25 mouse cellular contexts compared by ENCODE assay signal in the genomic region with DNA sequence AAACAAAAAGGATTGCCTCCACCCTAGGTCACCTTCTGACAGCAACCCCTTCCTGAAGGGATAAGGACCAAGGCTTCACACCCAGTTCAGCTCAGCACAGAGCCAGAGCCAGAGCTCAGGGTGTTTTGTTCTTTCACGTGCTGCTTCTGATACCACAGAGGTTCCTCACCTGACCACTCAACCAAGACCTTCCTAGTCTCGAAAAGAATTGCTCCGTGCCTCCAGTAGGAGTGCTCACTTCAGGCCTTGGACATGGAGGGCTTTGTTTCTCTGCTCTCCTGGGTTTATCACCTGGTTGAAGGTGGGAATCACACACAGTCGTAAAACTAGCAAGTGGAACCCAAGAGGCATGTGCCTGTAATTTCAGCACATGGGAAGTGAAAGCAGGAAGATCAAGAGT. TPM values are rescaled to one million over a fixed set of nuclear protein-coding genes. Genes with fewer than 3 reads are reported as not detected.
DNase-seq lines count a peak whose midpoint lies in the region; ATAC-seq lines count a peak whose summit lies in the region.
"Had no signal": no experiment of that assay in that cellular context is flagged by ENCODE, and none has a peak within 500 bp of the region (broad histone marks: within the 10 kb centered on the region; RNA-seq: fewer than 3 reads in every experiment).

No protein-coding gene starts in this region.

- H3K4me3 ChIP-seq in heart, embryonic 10.5 days = no peak overlapping the region
- H3K4me3 ChIP-seq: embryonic facial prominence, embryonic 10.5 days; embryonic facial prominence, embryonic 15.5 days; forebrain, embryonic 12.5 days; heart, embryonic 12.5 days; limb, embryonic 13.5 days; liver, embryonic 12.5 days; myocyte; neural tube, embryonic 13.5 days had no signal

- no peaks in the 10 kb centered on the region for H3K27me3 ChIP-seq in heart, embryonic 10.5 days (ENCODE audit: insufficient read depth, poor library complexity, severe bottlenecking)
- H3K27me3 ChIP-seq: embryonic facial prominence, embryonic 15.5 days; forebrain, embryonic 12.5 days; heart, embryonic 12.5 days; limb, embryonic 13.5 days; liver, embryonic 12.5 days; neural tube, embryonic 13.5 days had no signal

- no peaks in the 10 kb centered on the region for H3K9me3 ChIP-seq in heart, embryonic 10.5 days
- H3K9me3 ChIP-seq: embryonic facial prominence, embryonic 10.5 days; embryonic facial prominence, embryonic 15.5 days; forebrain, embryonic 12.5 days; heart, embryonic 12.5 days; limb, embryonic 13.5 days; liver, embryonic 12.5 days; neural tube, embryonic 13.5 days had no signal

- H3K36me3 ChIP-seq in heart, embryonic 10.5 days = no peaks in the 10 kb centered on the region
- H3K36me3 ChIP-seq: embryonic facial prominence, embryonic 10.5 days; embryonic facial prominence, embryonic 15.5 days; forebrain, embryonic 12.5 days; heart, embryonic 12.5 days; limb, embryonic 13.5 days; liver, embryonic 12.5 days; neural tube, embryonic 13.5 days had no signal

- 0 out of 2 replicates have a peak, but pooled peaks cover 4% of the 10 kb centered on the region for H3K4me1 ChIP-seq in heart, embryonic 10.5 days
- H3K4me1 ChIP-seq: embryonic facial prominence, embryonic 10.5 days; embryonic facial prominence, embryonic 15.5 days; forebrain, embryonic 12.5 days; limb, embryonic 13.5 days; liver, embryonic 12.5 days; neural tube, embryonic 13.5 days had no signal

- DNase-seq in A20 (ENCODE audit: low read depth, low spot score) = peak; percentile 30
- peak; percentile 41 to 42 for DNase-seq in B cell, adult 2 months
- peak; percentile 21 for DNase-seq in ZHBTc4 (ENCODE audit: low read depth, low spot score)
- no peak for DNase-seq in gastrocnemius, postnatal 4 days (ENCODE audit: low spot score in 2 of 2)
- no peak for DNase-seq in heart, embryonic 10.5 days (ENCODE audit: low spot score)
- DNase-seq: adrenal gland, adult 8-10 months; cerebellum, adult 8-10 months; cerebellum, postnatal 25 days; forebrain, postnatal 0 days; kidney, postnatal 4 days; lung, adult 18-20 months; thymus, postnatal 4 days had no signal

- ATAC-seq in neutrophil, adult 5-6 weeks (ENCODE audit: extremely low read depth, insufficient number of reproducible peaks, low FRiP score, poor library complexity, severe bottlenecking) = peak; percentile 45; the same call in 1 of the 2 replicates
- ATAC-seq: forebrain, postnatal 0 days; intestine, postnatal 0 days; liver, embryonic 12.5 days; lung, postnatal 0 days had no signal

- WGBS in heart, embryonic 10.5 days = 77% methylated on average over 4 of the region's 4 CpGs

- H3K27ac ChIP-seq in heart, embryonic 10.5 days = no peak overlapping the region
- H3K27ac ChIP-seq: embryonic facial prominence, embryonic 10.5 days; embryonic facial prominence, embryonic 15.5 days; forebrain, embryonic 12.5 days; hindbrain, embryonic 14.5 days; limb, embryonic 13.5 days; liver, embryonic 12.5 days; macrophage; neural tube, embryonic 13.5 days had no signal

RNA-seq across cellular contexts. Expression of a gene that starts 46.4 kb away (rescaled TPM):
- 95.8 and 119 TPM in 2 replicates for total RNA-seq in neutrophil, adult 5-6 weeks (2017)
- 10 to 100 TPM; 47.2 to 56.2 TPM for total RNA-seq in gastrocnemius, postnatal 4 days (2021)
- 42.8 and 44.9 TPM in 2 replicates for polyA plus RNA-seq in heart, embryonic 10.5 days (2016; fragmentation: Nextera tagmentation; extraction: Ambion mirVana)

Comparison
In these comparisons a context has a peak if more than half of its experiments do, and no peak if none do; other contexts are left out.
1. DNase-seq: peak in A20 (single experiment), B cell, adult 2 months (2 of 2) and ZHBTc4 (single experiment); none in gastrocnemius, postnatal 4 days (0 of 2) and heart, embryonic 10.5 days (single experiment).